Mouse (Mus musculus): ENCODE results near the gene Ascc3. TPM values are rescaled to one million over a fixed set of nuclear protein-coding genes. Genes with fewer than 3 reads are reported as not detected.

Ascc3 gene
- polyA plus RNA-seq, 2 experiments from 2014 or later, result 24.7 to 25.1 TPM

DNA sequence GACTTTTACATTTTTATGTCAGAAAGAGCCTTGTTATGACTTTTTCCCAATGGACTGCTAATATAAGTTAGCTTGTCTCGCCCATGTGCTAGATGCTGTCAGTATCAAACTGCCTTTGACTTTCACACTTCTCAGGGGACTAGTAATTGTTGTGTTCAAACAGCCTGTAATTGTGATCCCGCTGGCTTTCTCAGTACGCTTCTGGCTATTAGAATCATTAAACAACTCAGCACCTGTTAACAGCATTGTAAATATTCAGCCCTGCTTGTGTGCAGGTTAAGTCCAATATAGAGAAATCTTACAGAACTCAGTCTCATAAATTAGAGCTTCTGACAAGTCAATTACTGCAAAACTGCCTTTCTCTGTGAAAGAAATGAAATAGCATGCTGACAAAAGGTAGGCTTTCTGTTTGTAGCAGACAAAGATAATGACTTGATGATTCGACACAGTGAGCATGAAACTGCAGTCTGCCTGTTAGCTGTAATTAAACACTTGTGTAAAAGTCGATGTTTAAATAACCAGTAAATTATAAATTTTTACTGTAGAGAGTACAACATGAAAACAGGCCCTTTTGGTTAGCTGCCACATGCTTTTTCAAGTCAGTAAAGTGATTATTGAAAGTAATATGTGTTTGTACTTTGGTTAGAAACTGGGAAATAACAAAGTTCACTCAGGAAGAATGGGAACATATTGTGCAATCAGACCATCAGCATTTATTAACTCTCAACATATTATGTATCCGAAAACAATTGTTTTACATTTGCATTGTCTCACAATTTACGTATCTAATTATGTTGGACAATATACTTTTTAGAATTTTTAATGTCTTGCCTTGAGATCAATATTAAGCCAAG is 171.2 kb downstream of the Ascc3 start:
- no peak for ATAC-seq

GRCm38 (mm10) chr10:50772811-50773210 is 180.3 kb downstream of the Ascc3 start:
- no peak for ATAC-seq

DNA sequence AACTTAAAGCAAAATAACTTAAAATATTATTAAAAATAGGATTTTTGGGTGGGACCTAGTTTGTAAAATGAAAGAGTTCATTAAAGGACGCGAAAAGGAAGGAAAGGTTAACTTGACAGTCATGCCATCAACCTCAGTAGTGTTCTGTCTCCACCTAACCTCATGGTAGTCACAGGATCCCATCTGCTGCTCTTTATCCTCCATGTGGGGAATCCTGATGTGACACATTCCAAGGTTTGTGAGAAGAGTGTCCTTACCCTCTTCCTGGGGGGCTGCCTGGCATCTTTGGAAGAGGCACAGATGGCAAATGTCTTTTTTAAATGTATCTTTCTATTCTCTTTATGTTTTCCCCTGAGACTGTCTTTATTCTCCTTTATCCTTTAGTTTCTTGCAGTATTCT is 181.4 kb downstream of the Ascc3 start:
- no peak for ATAC-seq

- no peak for ATAC-seq
These were observed 200.4 kb downstream of the Ascc3 start for GRCm38 (mm10) chr10:50792840-50793239.

- no peak for ATAC-seq
These were observed 209.1 kb downstream of the Ascc3 start for GRCm38 (mm10) chr10:50801594-50801993.

DNA sequence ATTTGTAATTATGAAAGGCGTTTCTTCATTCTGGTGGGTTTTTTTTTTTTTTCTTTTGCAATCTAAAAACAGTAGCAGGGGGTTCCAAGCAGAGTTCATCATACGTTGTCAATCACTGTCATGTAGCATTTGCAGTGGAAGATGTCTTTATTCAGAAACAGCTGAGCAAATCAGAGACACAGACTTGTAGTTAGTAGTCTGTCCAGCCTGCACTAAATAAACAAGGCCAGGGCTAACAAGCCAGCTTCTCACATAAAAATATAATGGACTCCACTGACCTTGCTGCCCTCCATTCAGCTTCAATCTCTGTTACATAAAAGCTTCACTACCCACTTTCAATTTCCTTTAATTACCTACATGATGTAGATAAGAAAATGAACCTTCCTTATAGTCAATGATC is 209.9 kb downstream of the Ascc3 start:
- ATAC-seq, result no peak

GRCm38 (mm10) chr10:50806166-50806565 is 213.7 kb downstream of the Ascc3 start:
- no peak for ATAC-seq

GRCm38 (mm10) chr10:50822363-50822762 is 229.9 kb downstream of the Ascc3 start:
- no peak for ATAC-seq

GRCm38 (mm10) chr10:50826829-50827228 is 234.4 kb downstream of the Ascc3 start:
- ATAC-seq, result no peak

DNA sequence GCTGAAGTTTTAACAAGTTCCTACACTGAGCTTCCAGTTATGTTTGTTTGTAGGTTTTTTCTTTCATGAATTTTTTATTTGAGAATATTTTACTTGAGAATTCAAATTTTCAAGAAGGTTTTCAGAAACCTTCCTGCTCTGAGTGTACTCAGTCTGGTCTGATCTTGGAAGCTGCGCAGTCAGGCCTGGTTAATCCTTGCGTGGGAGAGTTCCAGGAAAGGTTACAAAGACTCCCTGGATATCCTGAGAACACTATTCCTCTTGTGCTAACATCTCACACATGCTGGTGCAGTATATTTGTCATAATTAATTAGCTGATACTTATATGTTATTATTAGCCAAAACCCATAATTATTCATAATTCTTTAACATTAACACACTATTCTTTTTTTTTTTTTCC is 242.1 kb downstream of the Ascc3 start:
- no peak for ATAC-seq

GRCm38 (mm10) chr10:50843363-50843762 is 250.9 kb downstream of the Ascc3 start:
- no peak for ATAC-seq

DNA sequence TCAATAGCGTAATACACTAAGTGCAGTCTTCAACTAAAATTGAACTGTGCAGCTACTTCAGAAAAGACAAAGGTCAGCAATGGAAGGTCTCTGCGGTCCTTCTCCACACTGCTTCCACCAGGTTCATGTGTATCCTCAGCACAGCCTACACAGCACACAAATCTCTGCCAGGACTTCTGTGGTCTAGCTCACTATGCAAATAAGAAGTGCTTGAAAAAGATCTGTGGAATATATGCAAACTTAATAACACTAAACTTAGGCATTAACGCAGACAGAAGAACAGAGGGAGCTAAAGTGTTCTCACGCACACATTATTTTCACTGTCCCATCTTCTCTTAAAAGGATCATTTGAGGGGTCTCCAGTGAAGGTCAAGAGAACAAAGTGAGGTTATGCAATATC is 275.7 kb downstream of the Ascc3 start:
- no peak for ATAC-seq

DNA sequence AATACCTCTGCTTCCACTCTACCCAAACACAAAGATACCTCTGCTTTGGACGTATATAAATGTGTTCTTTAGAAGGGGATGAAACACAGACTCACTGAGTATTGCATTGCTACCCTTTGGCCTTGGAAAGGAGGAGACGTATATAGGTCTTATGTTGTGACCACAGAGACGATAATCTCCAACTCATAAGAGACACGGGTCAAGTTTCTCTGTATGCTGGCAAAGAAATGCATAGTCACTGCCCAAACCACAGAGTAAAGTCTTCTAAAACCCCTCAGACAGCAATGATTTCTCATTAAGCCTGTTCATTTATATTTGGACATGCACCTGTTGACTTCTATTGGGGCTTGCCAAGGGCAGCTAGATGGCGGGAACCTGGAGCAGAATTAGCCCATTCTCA is 284.5 kb downstream of the Ascc3 start:
- no peak for ATAC-seq

DNA sequence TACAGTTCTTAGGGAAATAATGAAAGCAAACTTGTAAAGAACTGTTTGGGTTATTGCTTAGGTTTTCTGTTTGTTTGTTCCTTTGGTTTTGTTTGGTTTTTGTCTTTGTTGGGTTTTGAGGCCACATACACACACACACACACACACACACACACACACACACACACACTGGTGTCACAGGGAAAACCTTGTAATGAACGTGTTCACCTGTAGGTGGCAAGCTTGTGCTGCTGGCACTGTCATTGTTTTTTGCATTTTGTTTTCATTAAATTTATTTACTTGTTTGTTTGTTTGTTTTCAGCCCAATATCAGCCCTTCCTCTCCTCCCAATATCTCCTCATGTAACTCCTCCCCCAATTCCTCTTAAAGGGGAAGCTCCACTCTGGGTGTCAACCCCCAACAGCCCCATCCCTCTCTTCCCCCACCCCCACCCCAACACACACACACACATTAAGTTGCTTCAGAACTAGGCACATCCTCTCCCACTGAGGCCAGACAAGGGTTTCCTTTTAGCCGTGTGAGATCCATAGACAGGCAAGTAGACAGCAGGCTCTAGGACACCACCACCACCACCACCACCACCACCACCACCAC is 289.1 kb downstream of the Ascc3 start:
- ATAC-seq, result no peak

DNA sequence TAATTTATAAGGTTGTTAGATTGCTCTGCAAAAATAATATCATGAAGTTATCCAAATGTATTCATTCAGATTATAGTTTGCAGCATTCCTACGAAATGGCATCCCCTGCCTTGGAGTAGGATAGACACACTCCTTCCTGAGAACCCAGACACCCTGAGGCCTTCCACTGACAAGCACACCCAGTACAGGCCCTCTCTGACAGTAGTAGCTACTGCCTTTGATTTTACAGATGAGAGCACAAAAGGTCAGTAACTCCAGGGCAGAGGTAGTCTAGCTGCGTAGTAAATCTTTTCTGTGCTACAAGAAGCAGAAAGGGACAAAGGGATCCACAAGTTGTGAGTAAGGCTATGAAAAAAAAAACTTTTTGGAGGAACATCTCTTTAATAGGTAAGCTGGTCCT is 289.9 kb downstream of the Ascc3 start:
- no peak for ATAC-seq

GRCm38 (mm10) chr10:50886305-50886704 is 293.8 kb downstream of the Ascc3 start:
- no peak for ATAC-seq

DNA sequence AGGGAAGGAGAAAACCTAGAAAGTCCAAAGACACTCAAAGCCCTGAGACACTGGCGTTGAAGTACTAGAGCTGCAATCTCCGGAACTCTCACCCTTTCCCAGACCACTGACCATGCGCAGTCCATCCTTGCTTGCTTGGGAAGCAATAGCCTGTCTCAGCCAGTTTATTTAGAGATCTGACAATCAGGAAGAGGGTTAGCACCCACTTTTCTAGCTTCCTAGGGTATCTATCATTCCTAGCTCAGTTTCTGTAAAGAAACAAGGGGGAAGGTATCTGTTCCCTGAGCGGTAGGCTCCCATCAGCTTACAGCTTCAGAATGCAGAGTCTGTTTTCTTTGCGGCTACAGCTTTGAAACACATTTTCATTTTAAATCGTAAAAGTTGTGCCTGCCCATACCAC is 298.2 kb downstream of the Ascc3 start:
- ATAC-seq, result no peak

DNA sequence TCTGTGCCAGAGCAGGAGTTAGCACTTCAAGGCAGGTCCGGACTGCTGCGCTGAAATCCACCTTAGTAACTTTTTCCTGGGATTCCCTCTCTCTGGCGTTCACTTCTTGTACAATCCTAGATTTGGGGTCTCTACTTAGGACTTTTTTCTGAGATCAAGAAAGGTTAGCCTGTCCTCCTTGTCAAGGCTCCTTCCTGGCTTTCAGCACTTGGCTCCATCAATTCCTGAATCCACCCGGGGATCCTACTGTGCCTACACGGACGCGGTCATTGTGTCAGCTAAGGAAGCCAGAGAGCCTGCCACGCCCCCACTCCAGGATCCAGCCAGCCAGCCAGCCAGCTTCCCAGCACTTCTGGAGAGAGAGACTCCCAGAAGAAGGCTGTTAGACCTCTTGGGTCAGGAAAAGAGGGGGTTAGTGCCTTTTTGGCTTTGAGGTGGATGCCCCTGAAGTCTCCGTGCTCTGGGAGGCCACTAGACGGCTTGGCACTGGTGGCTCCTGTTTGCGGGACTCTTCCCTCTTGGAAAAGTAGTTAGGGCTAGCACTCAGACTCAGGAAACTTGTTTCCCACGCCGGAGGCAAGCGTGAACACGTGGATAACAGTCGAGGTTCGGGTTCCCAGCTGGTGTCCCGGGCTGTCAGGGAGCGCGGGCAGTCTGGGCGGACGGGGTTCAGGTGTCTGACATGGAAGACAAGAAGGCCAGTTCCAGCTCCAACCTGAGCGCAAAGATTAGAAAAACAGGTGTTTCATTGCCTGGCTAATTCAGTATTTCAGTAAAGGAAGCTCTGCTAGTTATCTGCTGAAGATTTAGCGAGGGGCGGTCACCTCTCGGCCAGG is 299.6 kb downstream of the Ascc3 start:
- ATAC-seq, result no peak

GRCm38 (mm10) chr10:50892751-50893320 is 300.4 kb downstream of the Ascc3 start:
- no peak for ATAC-seq

GRCm38 (mm10) chr10:50893546-50893945 is 301.1 kb downstream of the Ascc3 start:
- no peak for ATAC-seq

- ATAC-seq, result peak; percentile 53
These were observed 301.9 kb downstream of the Ascc3 start, which contains the start of gene Sim1 for GRCm38 (mm10) chr10:50894170-50894991. TSS of gene Sim1 (plus strand) at chr10:50894754.

Data from activated CD4-positive, CD25-positive, alpha-beta regulatory T cell, adult 4 months (primary cell).